Mouse (Mus musculus) CH12.LX (cell line): ENCODE measurements around the gene Hras. TPM values are rescaled to one million over a fixed set of nuclear protein-coding genes. Genes with fewer than 3 reads are reported as not detected.

Source experiments
- DNase-seq: peaks from one replicate; pipeline ENCODE4 v3.0.0-alpha.2; 2013; ENCODE audit errors: extremely low read depth
- H3K27ac ChIP-seq: 2 replicates; pipeline ENCODE4 v1.5.1; 2012; ENCODE audit warnings: low read depth, mild to moderate bottlenecking, control low read depth, moderate library complexity; ENCODE audit not compliant: insufficient read depth
- H3K27me3 ChIP-seq: replicated peaks from 2 replicates; pipeline ENCODE3; 2012; ENCODE audit warnings: inconsistent platforms
- H3K36me3 ChIP-seq, 2 experiments: replicated peaks in 1 of 2; 2 replicates each; pipeline versions ENCODE3 to v1.6.1; 2012; ENCODE audit warnings: inconsistent platforms in 1 of 2, low read length in 1 of 2, mild to moderate bottlenecking in 1 of 2, mixed read lengths in 1 of 2, moderate library complexity in 1 of 2; ENCODE audit not compliant: control insufficient read depth in 1 of 2, insufficient read depth in 1 of 2
- H3K4me1 ChIP-seq, 2 experiments: 2 replicates each; pipeline ENCODE4 v1.6.1; 2012; ENCODE audit warnings: inconsistent platforms in 1 of 2, moderate library complexity in 1 of 2; ENCODE audit not compliant: insufficient read depth in 2 of 2, control insufficient read depth in 1 of 2
- H3K4me2 ChIP-seq: 2 replicates; pipeline ENCODE4 v1.6.1; 2012; ENCODE audit warnings: low read depth, mild to moderate bottlenecking, control low read depth; ENCODE audit not compliant: poor library complexity, insufficient read depth, severe bottlenecking
- H3K4me3 ChIP-seq, 3 experiments: fragments of 150-350 bp in 1 of 3; sonication (generic) in 1 of 3; replicated peaks in 1 of 3; 2 replicates each; pipeline versions ENCODE3 to v1.5.1; 2011 to 2012; ENCODE audit warnings: low read depth in 2 of 3, low read length in 2 of 3, mild to moderate bottlenecking in 2 of 3, moderate library complexity in 2 of 3, control low read depth in 1 of 3, improper control_type of control experiment in 1 of 3, inconsistent platforms in 1 of 3, mixed read lengths in 1 of 3; ENCODE audit not compliant: poor library complexity in 1 of 3
- H3K79me2 ChIP-seq: replicated peaks from 2 replicates; pipeline ENCODE4 v1.6.1; 2012; ENCODE audit warnings: mild to moderate bottlenecking, moderate library complexity; ENCODE audit not compliant: control insufficient read depth, poor library complexity, insufficient read depth, severe bottlenecking; ENCODE audit errors: extremely low read depth
- H3K9ac ChIP-seq: 2 replicates; pipeline ENCODE4 v1.6.1; 2012; ENCODE audit warnings: low read depth, mild to moderate bottlenecking, control low read depth, moderate library complexity; ENCODE audit not compliant: insufficient read depth
- H3K9me3 ChIP-seq: replicated peaks from 2 replicates; pipeline ENCODE3; 2012; ENCODE audit warnings: low read length, inconsistent platforms, mixed read lengths
- CHD2 ChIP-seq: IDR thresholded peaks from 2 replicates; pipeline ENCODE4 v1.6.1; 2011; ENCODE audit warnings: low read length, improper control_type of control experiment
- E2F4 ChIP-seq: IDR thresholded peaks from 2 replicates; pipeline ENCODE4 v1.6.1; 2011; ENCODE audit warnings: low read depth, low read length, improper control_type of control experiment; ENCODE audit not compliant: insufficient replicate concordance
- EP300 ChIP-seq: IDR thresholded peaks from 2 replicates; pipeline ENCODE4 v1.6.1; 2011; ENCODE audit warnings: low read length, improper control_type of control experiment
- GABPA ChIP-seq: IDR thresholded peaks from 2 replicates; pipeline ENCODE4 v1.6.1; 2012; ENCODE audit warnings: low read depth, low read length, improper control_type of control experiment, inconsistent platforms; ENCODE audit not compliant: insufficient replicate concordance
- HCFC1 ChIP-seq: IDR thresholded peaks from 2 replicates; pipeline ENCODE4 v1.6.1; 2012; ENCODE audit warnings: low read depth, mild to moderate bottlenecking, inconsistent platforms, low read length, improper control_type of control experiment
- JUN ChIP-seq: IDR thresholded peaks from 2 replicates; pipeline ENCODE4 v1.6.1; 2011; ENCODE audit warnings: low read depth, mild to moderate bottlenecking, low read length, improper control_type of control experiment, moderate library complexity; ENCODE audit not compliant: insufficient read depth
- JUND ChIP-seq: conservative IDR thresholded peaks from 2 replicates; pipeline ENCODE4 v1.6.1; 2011; ENCODE audit warnings: low read depth, low read length, improper control_type of control experiment
- KAT2A ChIP-seq: IDR thresholded peaks from 2 replicates; pipeline ENCODE4 v1.6.1; 2012; ENCODE audit warnings: low read length, improper control_type of control experiment, inconsistent platforms; ENCODE audit not compliant: insufficient replicate concordance
- MAFK ChIP-seq: IDR thresholded peaks from 2 replicates; pipeline ENCODE4 v1.6.1; 2011; ENCODE audit warnings: low read length, improper control_type of control experiment; ENCODE audit not compliant: insufficient replicate concordance
- MAX ChIP-seq: IDR thresholded peaks from 2 replicates; pipeline ENCODE4 v1.6.1; 2011; ENCODE audit warnings: low read length, improper control_type of control experiment
- MAZ ChIP-seq: IDR thresholded peaks from 2 replicates; pipeline ENCODE4 v1.6.1; 2012; ENCODE audit warnings: low read depth, mild to moderate bottlenecking, inconsistent platforms, low read length, improper control_type of control experiment, moderate library complexity
- NRF1 ChIP-seq: IDR thresholded peaks from 2 replicates; pipeline ENCODE4 v1.6.1; 2014; ENCODE audit warnings: low read depth, mild to moderate bottlenecking, inconsistent platforms, low read length, improper control_type of control experiment, moderate library complexity
- PAX5 ChIP-seq: IDR thresholded peaks from 2 replicates; pipeline ENCODE4 v1.6.1; 2012; ENCODE audit warnings: low read length, inconsistent platforms, mixed read lengths
- POLR2AphosphoS2 ChIP-seq: IDR thresholded peaks from 2 replicates; pipeline ENCODE4 v1.6.1; 2011; ENCODE audit warnings: low read depth, low read length, improper control_type of control experiment
- SIN3A ChIP-seq: IDR thresholded peaks from 2 replicates; pipeline ENCODE4 v1.6.1; 2012; ENCODE audit warnings: low read length, improper control_type of control experiment, inconsistent platforms
- SMC3 ChIP-seq: IDR thresholded peaks from 2 replicates; pipeline ENCODE4 v1.6.1; 2011; ENCODE audit warnings: low read depth, low read length, improper control_type of control experiment
- TBP ChIP-seq: conservative IDR thresholded peaks from 2 replicates; pipeline ENCODE4 v1.6.1; 2011; ENCODE audit warnings: low read depth, low read length, improper control_type of control experiment
- USF1 ChIP-seq: IDR thresholded peaks from 2 replicates; pipeline ENCODE4 v1.6.1; 2014; ENCODE audit warnings: low read depth, mild to moderate bottlenecking, inconsistent platforms, low read length, improper control_type of control experiment
- USF2 ChIP-seq: conservative IDR thresholded peaks from 2 replicates; pipeline ENCODE4 v1.6.1; 2011; ENCODE audit warnings: low read depth, low read length, improper control_type of control experiment
- ZMIZ1 ChIP-seq: IDR thresholded peaks from 2 replicates; pipeline ENCODE4 v1.6.1; 2012; ENCODE audit warnings: low read depth, mild to moderate bottlenecking, inconsistent platforms, low read length, improper control_type of control experiment
- dilution Hi-C: fragments of 300-500 bp; cut with MboI; formaldehyde crosslinking; loops from 2 replicates; pipeline ENCODE4 v1.14.3; 2020; ENCODE audit warnings: low sequenced_read_pairs; ENCODE audit not compliant: extremely low pct_unique_long_range_greater_than_20kb, extremely low pct_ligation_motif_present
- in situ Hi-C: fragments of 300-500 bp; cut with MboI; formaldehyde crosslinking; loops from 3 replicates; pipeline ENCODE4 v1.14.3; 2019; ENCODE audit warnings: low sequenced_read_pairs, low pct_ligation_motif_present, low pct_unique_long_range_greater_than_20kb, mixed read lengths
- polyA plus RNA-seq: library from polyadenylated mRNA; unstranded; fragments of >175 nt; gene quantifications from 2 replicates; pipeline ENCODE4 v1.2.1, GENCODE M21; 2012; ENCODE audit warnings: low read depth; ENCODE audit not compliant: insufficient read length
- total RNA-seq, 2 experiments: library from RNA; depleted of rRNA; stranded (reverse); fragments of 300-350 nt in 1 of 2; fragments of >200 nt in 1 of 2; gene quantifications; 2 replicates each; pipeline ENCODE4 v1.2.3; 2012 to 2014

Hras gene
- total and polyA plus RNA-seq, 3 experiments: 43.6 to 82.0 (median 71.3) TPM

DNA sequence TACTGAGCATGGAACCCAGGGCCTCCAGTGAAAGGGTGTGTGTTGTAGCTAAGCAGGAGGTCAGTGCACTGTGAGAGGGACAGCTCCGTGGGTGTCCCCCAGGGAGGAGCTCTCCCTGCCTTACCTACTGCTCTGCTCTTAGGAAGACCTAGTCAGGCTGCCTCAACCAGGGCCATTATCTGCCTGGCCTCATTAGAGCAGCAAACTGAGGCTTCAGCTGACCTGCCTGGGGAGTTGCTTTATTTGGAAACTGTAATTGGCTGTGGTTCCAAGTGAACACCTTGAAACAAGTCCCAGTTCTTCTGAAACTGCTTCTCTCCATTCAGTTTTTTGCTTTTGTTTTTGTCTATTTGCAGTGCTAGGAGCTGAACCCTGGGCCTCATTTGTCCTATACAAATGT, 48.4 kb downstream of the Hras start:
- dilution Hi-C loops (no loop called here), in situ Hi-C loops (no loop called here)
- Histone ChIP-seq H3K79me2 (no peaks in the 10 kb centered on the region), H3K9me3 (no peaks in the 10 kb centered on the region), H3K4me2 (no peak overlapping the region), H3K4me3 (no peak overlapping the region), H3K4me1 (peaks cover 2 to 7% of the 10 kb centered on the region in 2 experiments; a peak in 1 of 4 replicates), H3K27me3 (no peaks in the 10 kb centered on the region), H3K9ac (no peak overlapping the region), H3K27ac (no peak overlapping the region), H3K36me3 (peaks cover 14 to 74% of the 10 kb centered on the region in 2 experiments)
- DNase-seq: no peak
- TF ChIP-seq E2F4: no peak
- no peak for TF ChIP-seq USF1
- TF ChIP-seq SMC3: no peak

DNA sequence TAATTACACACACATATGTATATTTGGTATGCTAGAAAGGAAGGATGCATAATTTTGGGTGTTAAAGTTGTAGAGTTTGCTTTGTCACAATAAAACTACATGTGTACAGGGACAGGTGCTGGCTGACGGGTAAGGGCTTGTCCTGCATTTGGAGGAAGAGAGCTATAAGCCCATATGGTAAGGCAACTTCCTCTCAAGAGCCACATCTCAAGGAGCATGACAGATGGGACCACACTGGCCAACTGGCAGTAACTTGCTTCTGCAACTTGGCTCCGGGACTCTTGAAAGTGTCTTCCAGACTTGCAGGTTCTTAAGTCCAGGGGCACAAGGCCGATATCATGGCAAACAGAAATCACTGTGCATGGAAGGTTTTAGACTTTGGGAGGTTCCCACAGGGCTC, 49.2 kb downstream of the Hras start:
- H3K4me2 ChIP-seq: no peak overlapping the region
- peaks cover 14 to 77% of the 10 kb centered on the region in 2 experiments for H3K36me3 ChIP-seq
- TF ChIP-seq ZMIZ1 (no peak), KAT2A (no peak), HCFC1 (no peak), PAX5 (no peak), SIN3A (no peak), JUND (no peak), JUN (no peak), MAZ (no peak)
- no peaks in the 10 kb centered on the region for H3K27me3 ChIP-seq
- no peak overlapping the region for H3K9ac ChIP-seq
- H3K79me2 ChIP-seq: no peaks in the 10 kb centered on the region
- peaks cover 2 to 7% of the 10 kb centered on the region in 2 experiments; a peak in 1 of 4 replicates for H3K4me1 ChIP-seq
- H3K9me3 ChIP-seq: no peaks in the 10 kb centered on the region
- dilution Hi-C loops (no loop called here), in situ Hi-C loops (no loop called here)
- DNase-seq: no peak
- no peak overlapping the region for H3K4me3 ChIP-seq
- H3K27ac ChIP-seq: no peak overlapping the region

DNA sequence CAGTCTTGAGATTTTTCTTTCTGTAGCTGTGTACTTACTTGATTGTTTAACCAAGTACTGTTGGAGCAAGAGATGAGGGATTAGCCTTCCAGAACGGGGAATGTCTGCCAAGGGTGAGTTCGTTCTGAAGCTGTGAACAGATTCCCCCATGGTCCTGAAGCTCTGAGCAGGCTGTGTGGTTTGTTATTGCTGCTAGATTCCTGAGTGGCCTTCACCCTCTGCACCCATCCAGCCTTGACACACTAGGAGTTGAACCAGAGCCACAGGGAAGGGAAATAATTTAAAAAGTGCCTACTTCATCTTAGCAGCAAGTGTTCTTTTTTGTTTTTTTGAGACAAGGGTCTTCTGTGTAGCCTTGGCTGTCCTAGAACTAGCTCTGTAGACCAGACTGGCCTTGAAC, 49.9 kb downstream of the Hras start:
- H3K9me3 ChIP-seq: no peaks in the 10 kb centered on the region
- in situ Hi-C loops (no loop called here), dilution Hi-C loops (no loop called here)
- H3K79me2 ChIP-seq: no peaks in the 10 kb centered on the region
- no peak overlapping the region for H3K27ac ChIP-seq
- H3K27me3 ChIP-seq: no peaks in the 10 kb centered on the region
- H3K4me1 ChIP-seq: peaks cover 2 to 7% of the 10 kb centered on the region in 2 experiments; a peak in 1 of 4 replicates
- TF ChIP-seq SIN3A (no peak), MAX (no peak), GABPA (no peak), PAX5 (no peak), MAFK (no peak), CHD2 (no peak), USF2 (no peak), NRF1 (no peak), EP300 (no peak), POLR2AphosphoS2 (no peak), SMC3 (no peak), TBP (no peak)
- H3K9ac ChIP-seq: no peak overlapping the region
- H3K4me3 ChIP-seq: no peak overlapping the region
- DNase-seq: no peak
- H3K36me3 ChIP-seq: peaks cover 18 to 80% of the 10 kb centered on the region in 2 experiments
- H3K4me2 ChIP-seq: no peak overlapping the region
